Mouse (Mus musculus): ENCODE results near the gene Rfx7. TPM values are rescaled to one million over a fixed set of nuclear protein-coding genes. Genes with fewer than 3 reads are reported as not detected.

The Rfx7 gene
- total and polyA plus RNA-seq, 2 experiments from 2014 or later = 3.1 to 18.9 TPM

DNA sequence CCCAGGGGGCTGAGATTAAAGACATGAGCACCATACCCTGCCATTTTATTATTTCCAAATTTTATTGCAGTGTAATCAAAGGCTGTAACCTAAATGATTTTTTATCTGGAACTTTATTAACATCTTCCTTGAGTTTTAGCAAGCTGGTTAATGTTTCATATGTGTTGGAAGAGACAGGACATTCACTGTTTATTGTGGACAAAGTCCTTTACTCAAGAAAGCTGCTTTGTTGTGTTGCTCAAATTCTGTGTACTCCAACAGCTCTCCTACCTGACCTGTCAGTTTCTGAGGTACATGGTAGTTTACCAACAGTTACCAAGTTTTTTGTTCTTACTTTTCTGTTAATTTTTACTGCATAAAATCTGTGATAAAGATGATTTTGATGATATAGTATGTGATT is 16.7 kb upstream of the Rfx7 start:
- no peaks in the 10 kb centered on the region for H3K9me3 ChIP-seq (replicated peaks; ENCODE audit: control insufficient read depth, low read length)
- H3K27ac ChIP-seq (ENCODE audit: low read depth) = no peak overlapping the region
- no peaks in the 10 kb centered on the region for H3K27me3 ChIP-seq (ENCODE audit: control insufficient read depth, insufficient read depth, low read length)

DNA sequence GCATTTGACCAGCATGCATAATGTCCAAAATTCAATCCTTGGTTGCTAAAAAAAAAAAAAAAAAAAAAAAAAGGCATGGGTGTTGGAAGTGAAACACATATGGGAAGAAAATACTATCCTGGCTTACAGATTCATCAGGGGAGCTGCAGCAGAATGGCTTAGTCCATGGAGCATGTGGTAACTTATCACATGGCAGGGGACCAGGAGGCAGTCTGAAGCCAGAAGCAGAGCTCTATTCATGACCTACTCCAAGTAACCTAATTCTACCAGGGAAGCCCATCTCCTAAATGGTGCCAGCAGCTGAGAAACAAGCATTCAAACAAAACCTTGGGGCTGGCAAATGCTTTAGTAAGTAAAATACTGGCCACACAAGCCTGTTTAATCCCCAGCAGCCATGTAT is 12.8 kb upstream of the Rfx7 start:
- H3K27me3 ChIP-seq (ENCODE audit: control insufficient read depth, insufficient read depth, low read length) = no peaks in the 10 kb centered on the region
- H3K9me3 ChIP-seq (replicated peaks; ENCODE audit: control insufficient read depth, low read length) = no peaks in the 10 kb centered on the region
- no peaks in the 10 kb centered on the region for H3K4me1 ChIP-seq (ENCODE audit: control insufficient read depth, insufficient read depth)
- H3K36me3 ChIP-seq (replicated peaks; ENCODE audit: control insufficient read depth, insufficient read depth, low read length) = no peaks in the 10 kb centered on the region
- no peak overlapping the region for H3K4me3 ChIP-seq (ENCODE audit: low read depth, low read length)
- no peak overlapping the region for H3K27ac ChIP-seq (ENCODE audit: low read depth)
- DNase-seq (ENCODE audit: low spot score) (no peak), ATAC-seq (ENCODE audit: insufficient read depth, low read depth) (no peak)
- no peak overlapping the region for H3K9ac ChIP-seq (replicated peaks; ENCODE audit: low read depth, low read length)
- no peak overlapping the region for H3K4me2 ChIP-seq (ENCODE audit: low read depth, low read length)
- TF ChIP-seq EP300 (IDR thresholded peaks at IDR 0.05; ENCODE audit: low read depth) (no peak), CTCF (IDR thresholded peaks at IDR 0.05; ENCODE audit: low read depth) (no peak)

More for the DNA sequence above, 16.7 kb upstream of the Rfx7 start:
- Histone ChIP-seq H3K4me1 (ENCODE audit: control insufficient read depth, insufficient read depth) (no peaks in the 10 kb centered on the region), H3K9ac (replicated peaks; ENCODE audit: low read depth, low read length) (no peak overlapping the region), H3K4me2 (ENCODE audit: low read depth, low read length) (no peak overlapping the region), H3K4me3 (ENCODE audit: low read depth, low read length) (no peak overlapping the region), H3K36me3 (replicated peaks; ENCODE audit: control insufficient read depth, insufficient read depth, low read length) (no peaks in the 10 kb centered on the region)
- DNase-seq (ENCODE audit: low spot score) (no peak), ATAC-seq (ENCODE audit: insufficient read depth, low read depth) (no peak)
- TF ChIP-seq CTCF (IDR thresholded peaks at IDR 0.05; ENCODE audit: low read depth) (no peak), EP300 (IDR thresholded peaks at IDR 0.05; ENCODE audit: low read depth) (no peak)

DNA sequence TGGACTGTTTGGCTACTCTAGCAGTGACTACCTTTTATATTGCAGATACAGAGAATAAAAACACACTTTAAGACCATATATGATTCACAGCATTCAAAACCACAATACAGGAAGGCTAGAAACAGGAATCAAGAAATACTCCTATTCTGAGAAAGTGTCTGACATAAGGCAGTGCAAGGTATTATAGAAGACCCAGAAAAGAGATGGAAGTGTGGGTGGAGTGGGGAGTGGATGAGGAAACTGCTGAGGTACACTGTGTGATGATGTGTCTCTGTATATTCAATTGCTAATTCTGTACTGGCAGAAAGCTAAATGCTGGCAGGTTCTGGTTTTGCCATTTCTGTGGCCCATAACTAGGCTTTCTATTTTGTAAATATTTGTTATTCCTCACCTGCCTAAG is 11.2 kb upstream of the Rfx7 start:
- H3K27ac ChIP-seq (ENCODE audit: low read depth) = no peak overlapping the region
- ATAC-seq (ENCODE audit: insufficient read depth, low read depth) = no peak
- H3K36me3 ChIP-seq (replicated peaks; ENCODE audit: control insufficient read depth, insufficient read depth, low read length) = no peaks in the 10 kb centered on the region
- TF ChIP-seq CTCF (IDR thresholded peaks at IDR 0.05; ENCODE audit: low read depth) (no peak), EP300 (IDR thresholded peaks at IDR 0.05; ENCODE audit: low read depth) (no peak)
- H3K4me3 ChIP-seq (ENCODE audit: low read depth, low read length) = no peak overlapping the region
- no peaks in the 10 kb centered on the region for H3K9me3 ChIP-seq (replicated peaks; ENCODE audit: control insufficient read depth, low read length)
- no peak overlapping the region for H3K9ac ChIP-seq (replicated peaks; ENCODE audit: low read depth, low read length)
- DNase-seq (ENCODE audit: low spot score) = no peak
- no peaks in the 10 kb centered on the region for H3K27me3 ChIP-seq (ENCODE audit: control insufficient read depth, insufficient read depth, low read length)
- H3K4me2 ChIP-seq (ENCODE audit: low read depth, low read length) = no peak overlapping the region
- H3K4me1 ChIP-seq (ENCODE audit: control insufficient read depth, insufficient read depth) = no peaks in the 10 kb centered on the region

DNA sequence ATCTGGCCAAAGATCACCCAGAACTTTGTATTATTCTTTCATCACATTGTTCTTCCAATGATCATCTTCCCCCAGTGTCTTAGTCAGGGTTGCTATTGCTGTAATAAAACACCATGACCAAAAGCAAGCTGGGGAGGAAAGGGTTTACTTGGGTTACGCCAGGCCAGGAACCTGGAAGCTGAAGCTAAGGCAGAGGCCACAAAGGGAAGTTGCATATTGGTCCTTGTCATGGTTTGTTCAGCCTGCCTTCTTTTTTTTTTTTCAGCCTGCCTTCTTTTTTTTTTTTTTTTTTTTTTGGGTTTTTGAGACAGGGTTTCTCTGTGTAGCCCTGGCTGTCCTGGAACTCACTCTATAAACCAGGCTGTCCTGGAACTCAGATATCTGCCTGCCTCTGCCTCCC is 5.9 kb upstream of the Rfx7 start:
- no peaks in the 10 kb centered on the region for H3K9me3 ChIP-seq (replicated peaks; ENCODE audit: control insufficient read depth, low read length)
- 83% methylated on average over 1 of the region's 1 CpGs for WGBS
- DNase-seq (ENCODE audit: low spot score) (no peak), ATAC-seq (ENCODE audit: insufficient read depth, low read depth) (no peak)
- H3K9ac ChIP-seq (replicated peaks; ENCODE audit: low read depth, low read length) = no peak overlapping the region
- H3K4me1 ChIP-seq (ENCODE audit: control insufficient read depth, insufficient read depth) = peaks cover 5% of the 10 kb centered on the region; the same call in 1 of the 2 replicates
- TF ChIP-seq EP300 (IDR thresholded peaks at IDR 0.05; ENCODE audit: low read depth) (no peak), CTCF (IDR thresholded peaks at IDR 0.05; ENCODE audit: low read depth) (no peak)
- no peaks in the 10 kb centered on the region for H3K36me3 ChIP-seq (replicated peaks; ENCODE audit: control insufficient read depth, insufficient read depth, low read length)
- H3K27ac ChIP-seq (ENCODE audit: low read depth) = no peak overlapping the region
- no peak overlapping the region for H3K4me2 ChIP-seq (ENCODE audit: low read depth, low read length)
- H3K27me3 ChIP-seq (ENCODE audit: control insufficient read depth, insufficient read depth, low read length) = no peaks in the 10 kb centered on the region
- no peak overlapping the region for H3K4me3 ChIP-seq (ENCODE audit: low read depth, low read length)

DNA sequence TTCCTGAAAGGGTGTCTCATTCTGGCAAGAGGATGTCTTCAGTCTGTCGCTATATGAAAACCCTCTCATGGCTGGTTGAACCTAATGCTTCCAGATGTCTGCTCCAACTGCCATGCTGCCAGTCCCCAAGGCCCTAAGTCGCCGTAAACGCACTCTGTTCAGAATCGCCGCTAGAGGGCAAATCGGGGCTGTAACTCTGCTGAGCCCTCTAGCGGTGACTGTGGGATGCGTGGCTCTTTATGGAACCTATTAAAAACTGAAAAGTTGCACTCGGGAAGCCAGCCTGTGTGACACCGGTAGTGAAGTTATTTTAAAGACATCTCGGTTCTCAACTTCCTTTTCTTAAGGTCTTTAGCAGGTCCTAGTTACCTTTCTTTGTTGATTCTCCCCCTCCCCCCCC is 1.8 kb upstream of the Rfx7 start:
- H3K4me2 ChIP-seq (ENCODE audit: low read depth, low read length) = peak overlapping the region; percentile 88; the same call in 1 of the 2 replicates
- peaks cover 11% of the 10 kb centered on the region; the same call in 1 of the 2 replicates for H3K4me1 ChIP-seq (ENCODE audit: control insufficient read depth, insufficient read depth)
- DNase-seq (ENCODE audit: low spot score) (peak; percentile 92), ATAC-seq (ENCODE audit: insufficient read depth, low read depth) (0 out of 2 replicates have a peak, but pooled peaks have one; percentile 11)
- H3K27me3 ChIP-seq (ENCODE audit: control insufficient read depth, insufficient read depth, low read length) = no peaks in the 10 kb centered on the region
- peak; percentile 100 for TF ChIP-seq CTCF (IDR thresholded peaks at IDR 0.05; ENCODE audit: low read depth)
- TF ChIP-seq EP300 (IDR thresholded peaks at IDR 0.05; ENCODE audit: low read depth) = no peak
- no peaks in the 10 kb centered on the region for H3K36me3 ChIP-seq (replicated peaks; ENCODE audit: control insufficient read depth, insufficient read depth, low read length)
- no peaks in the 10 kb centered on the region for H3K9me3 ChIP-seq (replicated peaks; ENCODE audit: control insufficient read depth, low read length)
- H3K9ac ChIP-seq (replicated peaks; ENCODE audit: low read depth, low read length) = no peak overlapping the region
- WGBS = under 1% methylated on average over 12 of the region's 12 CpGs
- H3K27ac ChIP-seq (ENCODE audit: low read depth) = peak overlapping the region; percentile 97
- H3K4me3 ChIP-seq (ENCODE audit: low read depth, low read length) = no peak overlapping the region

DNA sequence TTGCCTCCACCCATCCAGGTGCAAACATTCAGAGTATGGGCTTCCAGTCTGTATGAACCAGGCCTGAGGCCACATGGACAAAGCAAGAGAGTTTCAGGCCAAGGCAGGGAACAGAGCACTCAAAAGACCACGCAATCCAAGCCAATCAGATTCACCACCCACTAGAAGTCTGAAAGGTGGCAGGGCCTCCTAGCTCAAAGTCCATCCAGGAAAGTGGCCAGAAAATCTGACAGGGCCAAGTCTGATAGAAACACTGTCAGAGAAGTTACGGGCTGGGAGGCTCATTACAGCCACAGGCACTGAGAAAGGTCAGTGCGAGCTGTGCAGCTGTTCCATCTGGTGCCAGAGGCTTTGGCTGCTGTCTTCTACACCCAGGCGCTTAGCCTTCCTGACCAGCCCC is 1.2 kb upstream of the Rfx7 start:
- WGBS = 35% methylated on average over 4 of the region's 4 CpGs
- no peak for ATAC-seq (ENCODE audit: insufficient read depth, low read depth)
- H3K9me3 ChIP-seq (replicated peaks; ENCODE audit: control insufficient read depth, low read length) = no peaks in the 10 kb centered on the region
- no peak for DNase-seq (ENCODE audit: low spot score)
- H3K9ac ChIP-seq (replicated peaks; ENCODE audit: low read depth, low read length) = peak overlapping the region; percentile 95
- no peak for TF ChIP-seq EP300 (IDR thresholded peaks at IDR 0.05; ENCODE audit: low read depth)
- no peak for TF ChIP-seq CTCF (IDR thresholded peaks at IDR 0.05; ENCODE audit: low read depth)
- H3K27me3 ChIP-seq (ENCODE audit: control insufficient read depth, insufficient read depth, low read length) = no peaks in the 10 kb centered on the region
- no peaks in the 10 kb centered on the region for H3K36me3 ChIP-seq (replicated peaks; ENCODE audit: control insufficient read depth, insufficient read depth, low read length)
- peak overlapping the region; percentile 88 for H3K4me2 ChIP-seq (ENCODE audit: low read depth, low read length)
- peaks cover 11% of the 10 kb centered on the region; the same call in 1 of the 2 replicates for H3K4me1 ChIP-seq (ENCODE audit: control insufficient read depth, insufficient read depth)
- H3K27ac ChIP-seq (ENCODE audit: low read depth) = peak overlapping the region; percentile 97
- peak overlapping the region; percentile 84 for H3K4me3 ChIP-seq (ENCODE audit: low read depth, low read length)
